Mouse (Mus musculus) cerebellum, adult (tissue): ENCODE results near the gene Stxbp6.
"Not testable (repeated sequence)": the region's sequence is repeated elsewhere in the genome, so short reads cannot be mapped to it uniquely, and the experiment has no call there.

ENCODE experiments used
- ATAC-seq: cut with Nextera tagmentation; 2 replicates; pipeline ENCODE4 v1.9.2; 2017; ENCODE audit warnings: mild to moderate bottlenecking, moderate library complexity, mixed read lengths; ENCODE audit not compliant: insufficient number of reproducible peaks, low FRiP score, low TSS enrichment

Stxbp6 gene

DNA sequence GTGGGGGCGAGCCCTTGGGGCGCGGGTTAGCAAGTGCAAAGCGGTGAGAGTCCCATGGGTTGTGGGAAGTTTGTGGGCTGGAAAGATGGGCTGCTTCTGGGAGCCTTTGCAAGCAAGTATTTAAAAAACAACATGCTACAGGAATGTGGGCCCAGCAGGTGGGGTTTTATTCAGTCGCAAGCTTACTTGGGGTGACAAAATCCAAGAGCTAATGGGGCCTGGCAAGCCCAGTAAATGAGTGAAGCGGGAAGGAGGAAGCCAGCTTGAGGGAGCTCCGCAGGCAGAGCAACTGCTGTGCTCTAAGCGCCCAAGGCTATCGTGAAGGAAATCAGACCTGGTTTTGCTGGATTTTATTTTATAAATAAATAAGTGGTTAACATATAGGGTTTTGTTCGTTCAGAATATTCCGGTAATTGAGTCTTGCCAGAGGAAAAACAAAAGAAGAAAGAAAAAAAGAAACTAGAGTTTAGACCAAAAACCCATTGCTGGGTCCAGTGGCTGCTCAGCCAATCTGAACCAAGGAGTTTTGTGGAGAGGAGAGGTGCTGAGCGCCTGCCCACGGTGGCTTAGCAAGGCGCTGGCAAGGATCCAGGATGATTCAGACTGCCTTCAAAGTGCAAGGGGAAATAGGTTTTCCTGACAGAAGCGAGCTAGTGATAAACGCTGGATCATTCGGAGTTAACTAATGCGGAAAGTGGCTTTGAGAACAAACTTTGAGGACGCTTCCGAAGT, at the start of gene Stxbp6:
Gene Stxbp6, minus strand, starts transcription at position 99 of the 732 bp plus-strand sequence.
- 0 out of 2 replicates have a peak, but pooled peaks have one; percentile 11 for ATAC-seq

- not testable (repeated sequence) for ATAC-seq
These were observed 28.4 kb upstream of the Stxbp6 start for GRCm38 (mm10) chr12:45102954-45103353.

- no peak for ATAC-seq
These were observed 19.2 kb upstream of the Stxbp6 start for GRCm38 (mm10) chr12:45093732-45094131.

GRCm38 (mm10) chr12:45092444-45092843, 17.9 kb upstream of the Stxbp6 start:
- ATAC-seq, result no peak

GRCm38 (mm10) chr12:45083145-45083475, 8.6 kb upstream of the Stxbp6 start:
- ATAC-seq, result no peak

- no peak for ATAC-seq
These were observed 8.1 kb upstream of the Stxbp6 start for GRCm38 (mm10) chr12:45082379-45083144.

GRCm38 (mm10) chr12:45081617-45082016, 7.1 kb upstream of the Stxbp6 start:
- no peak for ATAC-seq

- ATAC-seq, result no peak
These were observed 6.2 kb upstream of the Stxbp6 start for GRCm38 (mm10) chr12:45080753-45081122.

- no peak for ATAC-seq
These were observed 5.7 kb upstream of the Stxbp6 start for GRCm38 (mm10) chr12:45080036-45080752.

DNA sequence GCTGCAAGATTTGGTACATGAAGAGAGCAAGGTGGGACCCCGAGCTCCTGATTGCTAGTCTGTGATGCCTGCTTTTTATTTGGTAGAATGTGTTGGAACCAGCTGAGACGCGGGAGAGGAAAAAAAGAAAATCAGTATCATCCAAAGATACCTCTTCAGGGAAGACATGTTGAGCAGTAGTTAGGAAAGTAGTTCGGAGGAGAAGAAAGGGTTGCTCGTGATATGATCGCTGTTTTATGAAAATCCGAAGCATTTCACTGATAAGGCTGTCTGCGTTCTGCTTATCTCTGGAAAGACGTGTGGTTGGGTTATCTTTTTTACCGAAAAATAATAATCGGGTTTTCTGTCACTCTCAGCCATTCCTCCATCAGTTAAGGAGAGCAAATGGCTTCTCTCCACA, 1.1 kb upstream of the Stxbp6 start:
- ATAC-seq, result no peak

- peak; percentile 57 for ATAC-seq
These were observed 387 bp downstream of the Stxbp6 start for GRCm38 (mm10) chr12:45074042-45074601.

- ATAC-seq, result no peak
These were observed 1.0 kb downstream of the Stxbp6 start for GRCm38 (mm10) chr12:45073331-45074041.

GRCm38 (mm10) chr12:45072185-45072584, 2.3 kb downstream of the Stxbp6 start:
- ATAC-seq, result no peak

GRCm38 (mm10) chr12:45070186-45070585, 4.3 kb downstream of the Stxbp6 start:
- no peak for ATAC-seq

DNA sequence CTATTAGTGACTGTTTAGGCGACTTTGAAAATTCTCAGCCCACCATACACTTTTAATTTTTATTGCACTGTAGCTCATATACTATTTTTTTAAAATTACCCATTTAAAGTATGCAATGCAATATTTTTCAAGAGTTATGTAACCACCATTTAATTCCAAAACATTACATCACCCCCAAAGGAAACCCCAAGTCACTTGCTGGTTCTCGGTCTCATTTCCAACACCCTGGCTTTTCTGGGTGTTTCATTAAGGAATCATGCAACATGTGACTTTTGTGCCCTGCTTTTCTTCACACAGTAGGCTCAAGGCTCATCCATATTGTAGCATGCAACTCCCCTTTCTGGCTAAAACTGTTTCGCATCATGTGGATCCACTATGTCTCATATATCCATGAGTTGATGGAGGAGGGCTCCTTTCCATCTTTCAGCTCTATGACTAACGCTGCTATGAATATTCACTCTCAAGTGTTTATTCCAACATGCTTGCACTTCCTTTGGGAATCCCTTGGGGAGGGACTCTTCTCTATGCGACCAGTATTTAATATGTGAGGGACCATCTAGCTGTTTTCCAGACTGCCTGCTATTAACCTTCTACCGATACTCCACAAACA, 6.3 kb downstream of the Stxbp6 start:
- ATAC-seq, result no peak

DNA sequence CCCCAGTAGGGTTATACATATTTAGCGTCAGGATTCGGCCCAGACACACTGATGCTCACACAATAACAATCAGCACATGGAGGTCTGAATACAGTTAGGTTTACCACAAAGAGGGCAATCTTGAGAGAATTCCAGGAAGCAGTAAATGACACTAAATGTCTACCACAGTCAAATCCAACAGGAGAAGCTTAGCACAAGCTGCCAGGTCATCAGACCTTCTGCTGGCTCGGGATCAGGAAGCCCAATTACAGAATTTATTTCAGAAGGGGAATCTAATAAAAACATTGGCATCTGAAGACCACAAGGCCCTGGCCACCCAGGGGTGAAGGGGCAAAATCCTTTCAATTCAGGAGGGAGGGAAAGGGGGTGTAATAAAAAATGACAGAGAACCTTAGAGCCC, 6.8 kb downstream of the Stxbp6 start:
- ATAC-seq, result no peak

GRCm38 (mm10) chr12:45067047-45067685, 7.3 kb downstream of the Stxbp6 start:
- ATAC-seq, result no peak

DNA sequence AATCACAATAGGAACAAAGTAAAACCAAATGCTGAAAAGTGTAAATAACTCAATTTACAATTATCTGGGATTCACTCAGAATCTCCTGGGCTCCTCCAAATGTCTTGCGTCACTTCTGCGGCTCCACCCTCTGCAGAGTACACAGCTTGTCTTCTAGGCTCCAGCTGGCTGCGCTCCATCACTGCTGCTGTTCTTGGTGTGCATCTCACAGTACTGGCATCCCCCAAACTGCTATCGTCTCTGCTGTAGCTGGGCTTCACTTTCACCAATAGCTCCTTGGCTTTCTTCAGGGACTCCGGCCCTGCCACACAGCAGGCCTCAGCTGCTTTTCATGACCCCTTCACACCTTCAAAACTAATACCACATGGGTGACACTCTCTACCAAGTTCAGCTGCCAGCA, 10.9 kb downstream of the Stxbp6 start:
- no peak for ATAC-seq

GRCm38 (mm10) chr12:45061336-45061735, 13.2 kb downstream of the Stxbp6 start:
- no peak for ATAC-seq
